Mouse (Mus musculus) lung, adult 2 months (tissue): ENCODE measurements at regions not wholly inside any gene's neighbourhood (a gene's known extent, or its start where the extent isn't known, plus 50 kb on each side); places are given as distances from the start of the nearest gene placed in this dataset.

ENCODE experiments used
- CTCF ChIP-seq: fragments of 200-500 bp; IDR thresholded peaks from 2 replicates; pipeline ENCODE4 v1.5.1; 2011; ENCODE audit warnings: mild to moderate bottlenecking, low read length, control low read depth; ENCODE audit not compliant: insufficient read depth
- POLR2A ChIP-seq: fragments of 200-500 bp; IDR thresholded peaks from 2 replicates; pipeline ENCODE4 v1.6.1; 2011; ENCODE audit warnings: low read depth, mild to moderate bottlenecking, control low read depth, low read length, borderline replicate concordance; ENCODE audit errors: extremely low read depth

- TF ChIP-seq POLR2A (no peak), CTCF (no peak)
Measured at GRCm38 (mm10) chr7:37006921-37007320, 309.0 kb downstream of the Tshz3 start.
